Comparison of ENCODE assay signal across 38 mouse cellular contexts in the genomic region with DNA sequence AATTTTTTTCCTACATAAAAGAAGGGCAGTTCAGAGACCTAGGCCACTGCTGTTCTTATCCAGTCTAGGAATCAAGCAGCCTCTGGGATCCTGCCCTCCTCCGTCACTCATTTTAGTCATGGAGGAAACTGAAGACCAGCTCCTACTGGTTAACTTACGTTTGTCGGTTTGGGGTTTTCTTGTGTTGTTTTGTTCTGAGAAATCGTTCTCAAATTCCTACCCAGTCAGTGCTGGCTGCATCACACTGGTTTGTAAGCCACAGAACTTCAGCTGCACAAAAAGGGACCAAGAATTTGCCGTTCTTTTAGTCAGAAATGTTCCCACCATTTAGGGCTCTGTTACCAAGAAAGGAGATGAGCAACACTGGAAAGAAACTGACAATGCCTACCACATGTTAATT. TPM values are rescaled to one million over a fixed set of nuclear protein-coding genes. Genes with fewer than 3 reads are reported as not detected.
DNase-seq lines count a peak whose midpoint lies in the region; ATAC-seq lines count a peak whose summit lies in the region.
"Had no signal": no experiment of that assay in that cellular context is flagged by ENCODE, and none has a peak within 500 bp of the region (broad histone marks: within the 10 kb centered on the region; RNA-seq: fewer than 3 reads in every experiment).

No protein-coding gene starts in this region.

- H3K4me1 ChIP-seq in heart, embryonic 16.5 days (ENCODE audit: control insufficient read depth, insufficient read depth, low read length) = no peaks in the 10 kb centered on the region
- H3K4me1 ChIP-seq in heart, embryonic 10.5 days = 0 out of 2 replicates have a peak, but pooled peaks cover 3% of the 10 kb centered on the region
- peaks cover 16% of the 10 kb centered on the region for H3K4me1 ChIP-seq in limb, embryonic 10.5 days
- no peaks in the 10 kb centered on the region for H3K4me1 ChIP-seq in midbrain, embryonic 11.5 days (ENCODE audit: control insufficient read depth, insufficient read depth, low read length)
- H3K4me1 ChIP-seq in hindbrain, embryonic 11.5 days (replicated peaks; ENCODE audit: control insufficient read depth, insufficient read depth, low read length) = no peaks in the 10 kb centered on the region
- H3K4me1 ChIP-seq: forebrain, embryonic 15.5 days; hindbrain, embryonic 15.5 days; limb, embryonic 12.5 days; midbrain, embryonic 12.5 days; neural tube, embryonic 15.5 days had no signal

- WGBS in heart, embryonic 16.5 days = 77% methylated on average over 5 of the region's 5 CpGs
- WGBS in heart, embryonic 10.5 days = 76% methylated on average over 5 of the region's 5 CpGs
- 88% methylated on average over 5 of the region's 5 CpGs for WGBS in limb, embryonic 10.5 days
- 78% methylated on average over 5 of the region's 5 CpGs for WGBS in midbrain, embryonic 11.5 days
- WGBS in hindbrain, embryonic 11.5 days = 78% methylated on average over 5 of the region's 5 CpGs

- no peak for DNase-seq in heart, embryonic 10.5 days (ENCODE audit: low spot score)
- DNase-seq in limb, embryonic 10.5 days (ENCODE audit: low spot score) = peak; percentile 15
- DNase-seq in thymus, postnatal 14 days = peak; percentile 63
- no peak for DNase-seq in adrenal gland, postnatal 4 days (ENCODE audit: low spot score in 2 of 2)
- DNase-seq in midbrain, embryonic 11.5 days (ENCODE audit: low spot score, missing footprints) = no peak
- no peak for DNase-seq in hindbrain, embryonic 11.5 days (ENCODE audit: low spot score)
- DNase-seq: adrenal gland, postnatal 10 days; cerebellum, adult 11 months; cerebellum, adult 9-10 months; cerebellum, postnatal 36 days; kidney, adult 9 months; kidney, postnatal 14 days; layer of hippocampus, adult 9-11 months; retina, postnatal 1 day; right cerebral cortex, postnatal 14 days had no signal

- H3K4me2 ChIP-seq in heart, embryonic 16.5 days (ENCODE audit: low read depth, low read length) = no peak overlapping the region
- no peak overlapping the region for H3K4me2 ChIP-seq in midbrain, embryonic 11.5 days
- H3K4me2 ChIP-seq in hindbrain, embryonic 11.5 days (replicated peaks; ENCODE audit: low read depth, low read length) = no peak overlapping the region
- H3K4me2 ChIP-seq: embryonic facial prominence, embryonic 12.5 days; forebrain, embryonic 15.5 days; hindbrain, embryonic 15.5 days; limb, embryonic 12.5 days; lung, embryonic 15.5 days; midbrain, embryonic 12.5 days; neural tube, embryonic 15.5 days had no signal

- H3K9me3 ChIP-seq in heart, embryonic 16.5 days (replicated peaks; ENCODE audit: control insufficient read depth, low read length) = no peaks in the 10 kb centered on the region
- H3K9me3 ChIP-seq in heart, embryonic 10.5 days = no peaks in the 10 kb centered on the region
- H3K9me3 ChIP-seq in limb, embryonic 10.5 days (replicated peaks) = no peaks in the 10 kb centered on the region
- no peaks in the 10 kb centered on the region for H3K9me3 ChIP-seq in midbrain, embryonic 11.5 days (ENCODE audit: control insufficient read depth, low read length)
- H3K9me3 ChIP-seq in hindbrain, embryonic 11.5 days (ENCODE audit: control insufficient read depth, low read length) = no peaks in the 10 kb centered on the region
- H3K9me3 ChIP-seq: embryonic facial prominence, embryonic 12.5 days; forebrain, embryonic 10.5 days; forebrain, embryonic 15.5 days; hindbrain, embryonic 15.5 days; limb, embryonic 12.5 days; lung, embryonic 15.5 days; midbrain, embryonic 12.5 days; neural tube, embryonic 15.5 days had no signal

- H3K27ac ChIP-seq in heart, embryonic 16.5 days (ENCODE audit: low read length) = peak overlapping the region; percentile 42; the same call in 1 of the 2 replicates
- no peak overlapping the region for H3K27ac ChIP-seq in heart, embryonic 10.5 days
- H3K27ac ChIP-seq in limb, embryonic 10.5 days = no peak overlapping the region
- no peak overlapping the region for H3K27ac ChIP-seq in midbrain, embryonic 11.5 days (ENCODE audit: low read depth, low read length)
- H3K27ac ChIP-seq in hindbrain, embryonic 11.5 days (ENCODE audit: low read depth, low read length) = no peak overlapping the region
- H3K27ac ChIP-seq: embryonic facial prominence, embryonic 12.5 days; forebrain, embryonic 10.5 days; forebrain, embryonic 15.5 days; hindbrain, embryonic 15.5 days; limb, embryonic 12.5 days; lung, embryonic 15.5 days; midbrain, embryonic 12.5 days; neural tube, embryonic 15.5 days had no signal

- ATAC-seq in heart, embryonic 16.5 days (replicated peaks; ENCODE audit: extremely low read depth, insufficient read depth, low FRiP score) = no peak
- ATAC-seq in CD4-positive, CD25-positive, alpha-beta regulatory T cell, adult 4 months = peak; percentile 41
- ATAC-seq in midbrain, embryonic 11.5 days (ENCODE audit: low FRiP score) = no peak
- ATAC-seq in hindbrain, embryonic 11.5 days (ENCODE audit: low FRiP score) = no peak
- ATAC-seq: forebrain, embryonic 15.5 days; intestine, postnatal 0 days had no signal

- no peak overlapping the region for H3K9ac ChIP-seq in heart, embryonic 16.5 days (ENCODE audit: low read length)
- no peak overlapping the region for H3K9ac ChIP-seq in midbrain, embryonic 11.5 days (ENCODE audit: low read length)
- H3K9ac ChIP-seq in hindbrain, embryonic 11.5 days (ENCODE audit: low read depth, low read length) = no peak overlapping the region
- H3K9ac ChIP-seq: embryonic facial prominence, embryonic 12.5 days; forebrain, embryonic 15.5 days; hindbrain, embryonic 15.5 days; limb, embryonic 12.5 days; lung, embryonic 15.5 days; midbrain, embryonic 12.5 days; neural tube, embryonic 15.5 days had no signal

- H3K27me3 ChIP-seq in heart, embryonic 16.5 days (ENCODE audit: control insufficient read depth, insufficient read depth, low read length) = no peaks in the 10 kb centered on the region
- no peaks in the 10 kb centered on the region for H3K27me3 ChIP-seq in heart, embryonic 10.5 days (ENCODE audit: insufficient read depth, poor library complexity, severe bottlenecking)
- H3K27me3 ChIP-seq in limb, embryonic 10.5 days (ENCODE audit: low read depth, poor library complexity, severe bottlenecking) = no peaks in the 10 kb centered on the region
- no peaks in the 10 kb centered on the region for H3K27me3 ChIP-seq in midbrain, embryonic 11.5 days (ENCODE audit: control insufficient read depth, insufficient read depth, low read length)
- H3K27me3 ChIP-seq in hindbrain, embryonic 11.5 days (ENCODE audit: control insufficient read depth, insufficient read depth, low read length) = no peaks in the 10 kb centered on the region
- H3K27me3 ChIP-seq: CH12.LX; embryonic facial prominence, embryonic 12.5 days; forebrain, embryonic 15.5 days; hindbrain, embryonic 15.5 days; limb, embryonic 12.5 days; lung, embryonic 15.5 days; midbrain, embryonic 12.5 days; neural tube, embryonic 15.5 days had no signal

- H3K4me3 ChIP-seq in heart, embryonic 16.5 days (ENCODE audit: low read length) = no peak overlapping the region
- no peak overlapping the region for H3K4me3 ChIP-seq in heart, embryonic 10.5 days
- H3K4me3 ChIP-seq in limb, embryonic 10.5 days = no peak overlapping the region
- H3K4me3 ChIP-seq in midbrain, embryonic 11.5 days (ENCODE audit: low read depth, low read length) = no peak overlapping the region
- H3K4me3 ChIP-seq in hindbrain, embryonic 11.5 days (ENCODE audit: low read depth, low read length) = no peak overlapping the region
- H3K4me3 ChIP-seq: embryonic facial prominence, embryonic 12.5 days; forebrain, embryonic 10.5 days; forebrain, embryonic 15.5 days; hindbrain, embryonic 15.5 days; limb, embryonic 12.5 days; lung, embryonic 15.5 days; midbrain, embryonic 12.5 days; neural tube, embryonic 15.5 days had no signal

- no peaks in the 10 kb centered on the region for H3K36me3 ChIP-seq in heart, embryonic 16.5 days (ENCODE audit: control insufficient read depth, insufficient read depth)
- no peaks in the 10 kb centered on the region for H3K36me3 ChIP-seq in heart, embryonic 10.5 days
- H3K36me3 ChIP-seq in limb, embryonic 10.5 days = no peaks in the 10 kb centered on the region
- no peaks in the 10 kb centered on the region for H3K36me3 ChIP-seq in midbrain, embryonic 11.5 days (ENCODE audit: control insufficient read depth, insufficient read depth, low read length)
- no peaks in the 10 kb centered on the region for H3K36me3 ChIP-seq in hindbrain, embryonic 11.5 days (ENCODE audit: control insufficient read depth, insufficient read depth, low read length)
- H3K36me3 ChIP-seq: embryonic facial prominence, embryonic 12.5 days; forebrain, embryonic 10.5 days; forebrain, embryonic 15.5 days; hindbrain, embryonic 15.5 days; limb, embryonic 12.5 days; lung, embryonic 15.5 days; midbrain, embryonic 12.5 days; neural tube, embryonic 15.5 days had no signal

RNA-seq across cellular contexts. Expression of gene Tctex1d1, which starts 11.0 kb away (rescaled TPM):
- 0.62 and 0.72 TPM in 2 replicates for polyA plus RNA-seq in heart, embryonic 16.5 days (2015; fragmentation: Nextera tagmentation; extraction: Ambion mirVana)
- 0.38 TPM in 1 of 2 replicates, not detected in the other for polyA plus RNA-seq in heart, embryonic 10.5 days (2016; fragmentation: Nextera tagmentation; extraction: Ambion mirVana)
- polyA plus RNA-seq in CD4-positive, CD25-positive, alpha-beta regulatory T cell, adult 4 months (2017; shearing (Covaris generic)) = not detected
- polyA plus RNA-seq in limb, embryonic 10.5 days (2016; fragmentation: Nextera tagmentation; extraction: Ambion mirVana) = 0.10 and 0.25 TPM in 2 replicates
- not detected for total RNA-seq in adrenal gland, postnatal 4 days (2021)
- polyA plus RNA-seq in midbrain, embryonic 11.5 days (2014; fragmentation: Nextera tagmentation; extraction: Ambion mirVana) = 0.22 TPM in 1 of 2 replicates, not detected in the other
- polyA plus RNA-seq in hindbrain, embryonic 11.5 days (2014; fragmentation: Nextera tagmentation; extraction: Ambion mirVana) = 2.6 and 3.8 TPM in 2 replicates
- total RNA-seq: adrenal gland, postnatal 10 days; CH12.LX; ES-E14; gastrocnemius, adult 18-20 months; heart, adult 8-10 months; hematopoietic stem cell, adult 5-6 weeks; liver, adult 2 months had no signal
- polyA plus RNA-seq: heart, embryonic 14.5 days; liver, adult 2 months; midbrain, embryonic 12.5 days had no signal

RNA-seq across cellular contexts. Expression of gene Insl5, which starts 37.3 kb away (rescaled TPM):
- polyA plus RNA-seq in heart, embryonic 16.5 days (2015; fragmentation: Nextera tagmentation; extraction: Ambion mirVana) = 0.52 and 0.81 TPM in 2 replicates
- not detected in 2 replicates for polyA plus RNA-seq in heart, embryonic 10.5 days (2016; fragmentation: Nextera tagmentation; extraction: Ambion mirVana)
- not detected for polyA plus RNA-seq in CD4-positive, CD25-positive, alpha-beta regulatory T cell, adult 4 months (2017; shearing (Covaris generic))
- not detected in 2 replicates for polyA plus RNA-seq in limb, embryonic 10.5 days (2016; fragmentation: Nextera tagmentation; extraction: Ambion mirVana)
- not detected for total RNA-seq in adrenal gland, postnatal 4 days (2021)
- 0.23 and 0.43 TPM in 2 replicates for polyA plus RNA-seq in midbrain, embryonic 11.5 days (2014; fragmentation: Nextera tagmentation; extraction: Ambion mirVana)
- 0.69 TPM in 1 of 2 replicates, not detected in the other for polyA plus RNA-seq in hindbrain, embryonic 11.5 days (2014; fragmentation: Nextera tagmentation; extraction: Ambion mirVana)
- total RNA-seq: adrenal gland, postnatal 10 days; CH12.LX; ES-E14; gastrocnemius, adult 18-20 months; gastrocnemius, postnatal 4 days; heart, adult 8-10 months; hematopoietic stem cell, adult 5-6 weeks; liver, adult 2 months; megakaryocyte progenitor cell, adult 5-6 weeks; midbrain, postnatal 0 days had no signal
- polyA plus RNA-seq: forebrain, embryonic 10.5 days; forebrain, embryonic 15.5 days; heart, embryonic 14.5 days; limb, embryonic 12.5 days; liver, adult 2 months; liver, embryonic 16.5 days; midbrain, embryonic 12.5 days; stomach, embryonic 16.5 days had no signal

Comparison
In these comparisons a context has a peak if more than half of its experiments do, and no peak if none do; other contexts are left out.
1. DNase-seq: peak in limb, embryonic 10.5 days (single experiment) and thymus, postnatal 14 days (single experiment); none in heart, embryonic 10.5 days (single experiment), adrenal gland, postnatal 4 days (0 of 2), midbrain, embryonic 11.5 days (single experiment) and hindbrain, embryonic 11.5 days (single experiment).